Mouse (Mus musculus): ENCODE data around the gene Rb1.

GRCm38 (mm10) chr14:73137234-73137633, 188.4 kb downstream of the Rb1 start:
- TF ChIP-seq TCF12 (IDR thresholded peaks at IDR 0.05; ENCODE audit: low read depth, low read length): no peak
- no peak for TF ChIP-seq EP300 (IDR thresholded peaks at IDR 0.05; ENCODE audit: low read depth in 1 of 2, low read length in 2 of 2)
- TF ChIP-seq POLR2A (IDR thresholded peaks at IDR 0.05; ENCODE audit: control insufficient read depth in 1 of 2, insufficient read depth in 1 of 2, low read depth in 1 of 2, low read length in 2 of 2, poor library complexity in 1 of 2): no peak
- no peak for TF ChIP-seq CTCF (IDR thresholded peaks at IDR 0.05 in 2 of 3, conservative IDR thresholded peaks at IDR 0.05 in 1 of 3; ENCODE audit: control insufficient read depth in 1 of 3, insufficient read depth in 1 of 3, low read depth in 2 of 3, low read length in 3 of 3, poor library complexity in 1 of 3, severe bottlenecking in 1 of 3)
- no peak for TF ChIP-seq RAD21 (IDR thresholded peaks at IDR 0.05; ENCODE audit: low read depth, low read length)
- no peak for TF ChIP-seq POLR2AphosphoS5 (IDR thresholded peaks at IDR 0.05; ENCODE audit: borderline replicate concordance, low read depth, low read length)
- no peak for TF ChIP-seq MAX (IDR thresholded peaks at IDR 0.05; ENCODE audit: low read length)
- TF ChIP-seq MEF2A (IDR thresholded peaks at IDR 0.05; ENCODE audit: extremely low read depth, insufficient replicate concordance, low read depth, low read length, poor library complexity, severe bottlenecking): no peak
- no peak for TF ChIP-seq USF2 (IDR thresholded peaks at IDR 0.05; ENCODE audit: borderline replicate concordance in 1 of 2, insufficient read depth in 1 of 2, low read depth in 1 of 2, low read length in 2 of 2)
- TF ChIP-seq USF1 (IDR thresholded peaks at IDR 0.05; ENCODE audit: low read depth, low read length): no peak
- no peak for TF ChIP-seq POLR2AphosphoS2 (IDR thresholded peaks at IDR 0.05; ENCODE audit: low read length)
- no peak for TF ChIP-seq MXI1 (IDR thresholded peaks at IDR 0.05; ENCODE audit: low read depth, low read length)
- no peak for TF ChIP-seq ZMIZ1 (IDR thresholded peaks at IDR 0.05; ENCODE audit: low read depth, low read length)

All from MEL (cell line).